Mouse (Mus musculus) adrenal gland, postnatal 25 days (tissue): ENCODE measurements around the gene Shb. TPM values are rescaled to one million over a fixed set of nuclear protein-coding genes. Genes with fewer than 3 reads are reported as not detected.

Source experiments
- DNase-seq: peaks from one replicate; pipeline ENCODE4 v3.0.0; 2021; ENCODE audit warnings: mixed read lengths
- total RNA-seq: library from RNA; stranded (reverse); gene quantifications from 2 replicates; pipeline ENCODE4 v1.2.3, GENCODE M21; 2021

The Shb gene
- total RNA-seq, 1 experiment from 2014 or later, result 88.4 TPM

DNA sequence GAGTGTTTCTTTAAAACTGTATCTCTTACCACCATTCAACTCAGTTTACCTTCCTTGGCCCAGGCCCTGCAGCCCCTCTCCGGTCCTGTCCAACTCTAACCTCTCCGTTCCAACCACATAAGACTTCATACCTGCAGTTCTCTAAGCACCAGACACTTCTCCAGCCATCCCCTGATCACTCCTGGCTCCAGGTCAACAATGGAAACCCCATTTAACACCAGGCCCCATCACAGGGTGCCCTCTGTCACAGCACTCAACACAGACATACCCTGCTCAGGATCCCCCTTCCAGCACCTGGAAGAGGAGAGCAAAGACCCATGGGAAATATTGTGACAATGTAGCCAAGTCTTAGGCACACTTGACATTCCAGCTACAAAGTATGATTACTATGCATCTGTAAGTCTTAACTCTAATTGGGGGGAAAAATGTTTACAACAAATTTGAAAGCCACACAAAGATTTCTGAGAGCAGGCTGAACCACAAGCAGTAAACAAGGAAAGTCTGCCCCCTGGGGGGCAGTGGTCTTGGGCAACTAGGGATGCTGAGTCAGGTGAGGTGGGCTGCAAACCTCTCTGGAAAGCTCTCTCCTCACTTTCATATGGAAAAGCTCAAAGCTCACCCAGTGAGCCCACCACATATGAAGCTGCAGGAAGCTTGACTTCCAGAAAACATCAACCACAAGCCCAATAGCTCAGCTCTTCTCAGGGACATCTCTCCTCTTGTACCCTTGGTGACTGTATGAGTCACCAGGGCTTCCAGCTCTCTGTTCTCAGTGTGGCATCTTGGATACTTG lies 4.5 kb downstream of the Shb start:
- DNase-seq, result no peak

DNA sequence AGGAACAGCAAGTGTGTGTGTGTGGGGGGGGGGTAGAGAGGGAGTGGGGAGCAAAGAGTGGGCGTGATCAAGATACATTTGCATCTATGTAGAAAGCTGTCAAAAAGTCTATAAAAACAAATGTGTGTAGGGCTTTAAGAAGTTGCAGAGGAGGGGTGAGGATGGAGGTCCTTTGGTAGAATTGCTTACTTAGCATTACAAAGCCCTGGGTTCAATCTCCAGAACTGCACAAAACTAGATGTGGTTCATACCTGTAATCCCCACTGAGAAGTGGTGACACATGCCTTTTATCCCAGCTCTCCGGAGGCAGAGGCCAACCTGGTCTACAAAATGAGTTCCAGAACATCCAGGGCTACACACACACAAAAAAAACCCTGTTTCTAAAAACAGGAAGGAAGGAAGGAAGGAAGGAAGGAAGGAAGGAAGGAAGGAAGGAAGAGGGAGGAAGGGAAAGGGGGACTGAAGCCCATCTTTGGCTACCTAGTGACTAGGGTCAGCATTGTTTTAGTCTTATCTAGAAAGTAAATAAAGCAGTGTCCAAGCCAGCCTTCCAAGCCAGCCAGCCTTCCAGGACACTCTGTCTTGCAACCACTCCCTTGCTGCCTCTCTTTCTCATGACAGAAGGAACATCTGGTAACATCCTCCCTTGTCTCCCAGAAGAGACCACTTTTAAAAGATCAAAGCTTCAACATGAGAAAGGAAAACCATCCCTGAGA lies 5.3 kb downstream of the Shb start:
- no peak for DNase-seq

DNA sequence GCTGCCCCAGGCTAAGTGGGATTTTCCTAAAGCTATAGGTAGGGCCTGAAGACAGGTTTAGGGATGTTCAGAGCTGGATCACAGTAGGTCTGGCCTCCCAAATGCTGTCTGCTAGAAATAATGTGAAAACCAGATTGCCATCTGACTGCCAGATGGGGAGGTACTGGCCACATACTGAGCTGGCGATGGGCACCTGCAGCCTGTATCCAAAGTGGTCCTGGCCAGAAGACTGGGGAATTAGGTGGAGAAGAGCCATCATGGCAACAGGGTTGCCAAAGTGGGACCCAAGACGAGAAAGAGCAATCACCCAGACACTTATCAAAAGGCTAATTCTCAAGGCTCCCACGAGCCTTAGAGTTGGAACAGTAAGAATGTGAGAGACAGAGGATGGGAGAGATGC lies 6.1 kb downstream of the Shb start:
- no peak for DNase-seq

DNA sequence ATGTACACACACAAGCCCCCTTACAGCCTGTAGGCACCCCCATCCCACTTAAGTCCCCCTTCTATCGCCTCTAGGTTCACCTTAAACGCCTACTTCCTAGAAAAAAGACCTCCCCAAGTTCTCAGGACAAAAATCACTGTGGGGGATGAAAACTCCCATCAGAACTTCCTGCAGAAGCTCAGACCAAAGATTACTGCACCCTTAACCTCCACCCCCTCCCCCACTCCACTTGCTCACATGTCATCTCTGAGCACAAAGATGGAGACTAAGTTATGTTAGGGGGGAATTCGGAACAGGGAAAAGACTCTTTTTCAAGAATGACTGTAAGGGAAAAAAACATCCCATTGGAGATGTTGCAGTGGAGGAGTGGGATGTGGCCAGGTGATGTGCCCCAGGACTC lies 6.7 kb downstream of the Shb start:
- DNase-seq, result no peak

DNA sequence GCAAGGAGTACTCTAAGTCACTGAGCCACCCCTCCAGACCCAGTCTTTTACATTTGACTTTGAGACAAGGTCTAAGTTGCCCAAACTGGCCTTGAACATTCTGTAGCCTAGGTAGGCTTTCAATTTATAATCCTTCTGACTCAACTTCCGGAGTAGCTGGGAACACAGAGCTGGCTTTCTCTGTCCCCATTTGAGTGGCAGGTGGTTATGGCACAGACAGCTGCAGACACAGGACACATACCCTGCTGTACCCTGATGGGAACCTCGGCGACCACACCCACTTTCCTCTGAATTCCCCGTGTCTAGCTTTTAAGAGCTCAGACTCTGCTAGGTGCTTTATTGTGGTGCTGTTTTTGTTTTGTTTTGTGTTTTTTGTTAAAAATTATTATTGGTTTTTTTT lies 7.7 kb downstream of the Shb start:
- DNase-seq, result no peak

DNA sequence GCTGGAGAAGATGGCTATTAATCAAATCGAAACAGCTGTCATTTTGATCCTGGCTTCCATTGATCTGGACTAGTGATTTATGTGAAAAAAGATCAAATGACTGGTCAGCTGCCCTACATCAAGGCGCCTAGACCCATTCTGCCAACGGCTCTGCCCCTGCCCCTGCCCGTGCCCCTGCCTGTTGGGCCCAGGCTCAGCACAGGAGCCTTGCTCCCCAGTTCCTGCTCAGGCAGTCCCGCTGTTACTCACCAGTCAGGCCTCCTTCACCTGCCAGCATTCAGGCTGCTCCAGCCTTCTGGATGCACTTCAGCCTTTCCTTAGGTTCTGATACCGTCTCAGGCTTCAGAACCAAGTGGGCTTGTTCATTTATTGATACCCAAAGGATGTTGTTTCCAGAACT lies 8.9 kb downstream of the Shb start:
- no peak for DNase-seq

DNA sequence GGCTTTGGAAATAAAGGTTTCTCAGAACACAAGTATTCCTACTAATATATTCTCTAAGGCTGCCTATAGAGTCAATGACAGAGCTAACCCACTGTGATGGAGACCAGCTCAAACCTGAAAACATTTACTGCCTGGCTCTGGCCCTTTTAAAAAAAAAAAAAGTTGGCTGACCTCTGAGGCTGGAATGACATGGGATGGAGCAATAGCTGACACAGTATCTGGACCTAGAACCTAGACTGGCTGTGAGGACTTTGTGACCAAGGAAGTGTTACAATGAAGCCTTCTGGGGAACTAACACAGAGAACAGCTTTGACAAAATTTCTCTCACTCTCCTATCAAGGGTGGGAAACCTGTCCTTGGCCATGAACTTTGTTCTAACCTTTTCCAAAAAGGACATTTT lies 9.3 kb downstream of the Shb start:
- DNase-seq, result no peak

DNA sequence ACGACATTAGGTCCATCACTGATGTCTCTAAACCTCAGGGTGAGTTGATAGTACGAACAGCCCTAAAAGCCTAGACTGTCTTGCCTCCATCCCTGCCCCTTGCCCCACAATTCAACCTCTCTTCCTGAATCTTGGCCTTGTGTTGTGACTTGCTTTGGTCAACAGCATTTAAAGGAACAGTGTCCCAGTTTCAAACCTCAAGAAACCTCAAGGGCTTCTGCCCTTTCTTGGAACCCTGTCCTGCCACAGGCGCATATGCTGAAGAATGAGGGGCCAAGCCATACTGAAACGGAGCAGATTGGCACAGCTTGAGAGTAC lies 9.7 kb downstream of the Shb start:
- no peak for DNase-seq

DNA sequence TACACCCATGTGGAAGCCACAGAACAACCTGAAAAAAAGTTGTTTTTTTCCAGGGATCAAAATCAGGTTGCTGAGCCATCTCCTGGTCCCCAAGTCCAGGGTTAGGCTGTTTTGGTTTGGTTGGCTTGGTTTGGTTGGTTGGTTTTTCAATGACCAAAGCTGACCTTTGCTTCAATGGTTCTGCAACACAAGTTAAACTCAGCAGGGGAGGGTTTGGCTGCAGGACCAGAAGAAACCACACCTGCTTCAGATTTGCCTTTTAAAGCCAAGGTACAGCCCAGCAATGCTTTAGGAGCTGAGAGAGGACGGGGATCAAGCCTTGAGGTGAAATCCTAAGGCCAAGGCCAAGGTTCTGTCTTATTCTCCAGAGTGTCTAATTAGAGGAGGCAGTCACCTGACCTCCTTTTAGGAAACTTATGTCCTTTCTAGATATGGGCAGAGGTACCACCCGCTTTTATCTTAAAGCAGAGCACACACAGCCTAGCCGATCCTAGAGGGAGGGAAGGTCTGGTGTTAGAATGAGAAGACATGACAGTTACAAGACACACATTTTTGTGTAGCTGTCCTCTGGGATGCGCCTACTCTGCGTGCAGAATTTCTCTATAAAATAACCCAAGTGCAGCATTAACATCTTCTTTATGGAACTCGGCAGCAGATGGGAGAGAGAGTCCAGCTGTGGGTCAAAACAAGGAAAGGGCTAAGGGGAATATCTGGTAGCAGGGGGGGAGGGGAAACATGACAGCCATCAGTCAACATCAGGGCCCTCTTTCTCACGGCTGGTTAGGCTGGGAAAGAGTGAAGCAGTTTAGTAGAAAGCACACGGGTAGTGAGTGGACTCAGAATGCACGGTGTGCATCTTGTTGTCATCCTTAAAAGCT lies 10.3 kb downstream of the Shb start:
- no peak for DNase-seq

DNA sequence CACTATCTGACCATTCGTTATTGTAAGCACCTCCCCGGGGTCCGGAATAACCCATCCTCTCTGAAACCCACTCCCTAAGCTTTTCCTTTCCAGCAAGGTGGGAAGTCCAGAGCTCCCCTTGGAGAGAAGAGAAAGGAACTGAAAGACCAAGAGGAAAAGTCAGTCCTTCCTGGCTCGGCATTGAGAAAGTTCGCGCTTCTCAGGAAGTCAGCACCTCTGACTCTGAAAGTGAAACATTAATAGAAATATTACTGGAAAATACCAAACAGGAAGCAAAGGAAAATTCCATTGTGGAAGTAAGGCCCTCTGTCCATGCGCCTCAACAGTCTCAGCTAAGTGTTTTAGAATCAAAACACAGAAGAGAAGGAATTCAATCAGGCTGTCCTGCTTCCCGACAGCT lies 11.9 kb downstream of the Shb start:
- DNase-seq, result no peak

DNA sequence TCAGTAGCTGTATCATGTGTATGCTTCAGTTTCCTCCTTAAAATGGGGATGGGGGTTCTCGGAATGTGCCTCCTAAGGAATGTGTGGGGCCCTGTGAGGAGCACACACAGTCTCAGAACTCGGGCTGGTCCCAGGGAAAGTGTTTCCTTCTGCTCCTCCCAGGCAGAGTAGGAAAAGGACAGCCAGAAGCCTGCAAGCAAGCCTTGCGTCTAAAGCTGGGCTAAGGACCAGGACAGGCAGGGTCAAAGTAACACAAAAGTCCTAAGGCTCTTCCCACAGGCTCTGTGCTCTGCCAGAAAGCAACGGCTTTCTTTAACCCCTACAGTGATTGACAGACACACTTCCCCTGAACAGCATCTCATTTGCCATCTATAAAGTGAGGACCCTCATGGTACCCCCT lies 14.9 kb downstream of the Shb start:
- DNase-seq, result no peak

DNA sequence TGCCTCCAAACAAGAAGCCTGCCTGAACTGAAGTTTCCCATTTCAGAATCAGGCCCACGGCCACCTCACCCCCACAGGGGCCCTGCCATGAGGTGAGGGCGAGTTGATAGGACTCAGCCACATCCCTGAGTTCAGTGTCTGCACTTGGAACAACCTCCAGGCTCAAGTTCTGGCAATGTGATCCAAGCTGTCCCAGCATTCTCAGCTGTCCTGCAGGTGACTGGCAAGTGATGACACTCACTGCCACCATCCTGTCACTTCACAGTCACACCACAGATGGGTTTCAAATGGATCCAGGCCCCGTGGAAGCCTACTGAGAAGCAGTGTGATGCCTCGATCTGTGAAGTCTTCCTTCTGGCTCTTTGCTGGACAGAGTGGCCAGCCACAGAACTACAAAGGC lies 16.4 kb downstream of the Shb start:
- DNase-seq, result no peak

DNA sequence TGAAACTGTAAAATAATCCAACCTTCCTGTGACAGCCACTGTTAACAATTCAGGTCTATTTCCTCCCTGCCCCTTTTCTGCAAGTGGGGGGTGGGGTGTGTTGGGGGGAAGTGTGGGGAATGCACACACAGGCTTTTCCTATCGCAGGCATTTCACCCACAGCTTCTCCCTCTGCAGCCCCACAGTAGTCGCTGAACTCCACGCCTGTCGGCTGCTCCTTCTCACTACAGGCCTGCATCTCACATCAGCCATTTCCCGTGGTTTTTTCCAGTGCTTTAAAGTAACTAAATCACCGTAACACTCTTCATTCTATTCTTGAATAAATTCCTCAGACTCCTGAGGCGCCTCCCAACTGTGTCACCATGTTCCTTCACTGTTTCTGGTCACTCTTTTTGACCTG lies 17.9 kb downstream of the Shb start:
- DNase-seq, result no peak

DNA sequence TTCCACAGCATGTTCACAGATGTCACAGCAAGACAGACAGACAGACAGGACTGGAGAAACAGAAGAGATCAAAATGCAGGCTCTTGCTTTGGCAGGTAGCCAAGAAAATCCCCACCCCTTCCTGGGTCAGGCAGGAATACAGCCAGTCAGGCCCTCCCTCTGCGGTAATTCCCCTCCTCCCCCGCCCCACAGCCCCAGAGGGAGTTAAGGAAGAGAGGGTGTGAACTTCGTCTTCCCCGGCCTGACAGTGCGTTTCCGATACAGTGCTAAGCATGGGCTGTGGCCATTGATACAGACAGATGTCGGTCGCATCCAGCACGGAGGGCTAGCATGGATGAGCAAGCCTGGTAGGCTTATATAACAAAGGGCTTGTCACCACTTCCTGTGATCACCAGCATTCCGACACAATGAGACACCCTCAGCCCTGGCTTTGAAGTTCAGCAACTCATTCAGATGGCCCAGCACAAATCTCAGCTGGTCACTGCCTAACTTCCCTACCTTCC lies 18.4 kb downstream of the Shb start:
- DNase-seq, result peak; percentile 55

DNA sequence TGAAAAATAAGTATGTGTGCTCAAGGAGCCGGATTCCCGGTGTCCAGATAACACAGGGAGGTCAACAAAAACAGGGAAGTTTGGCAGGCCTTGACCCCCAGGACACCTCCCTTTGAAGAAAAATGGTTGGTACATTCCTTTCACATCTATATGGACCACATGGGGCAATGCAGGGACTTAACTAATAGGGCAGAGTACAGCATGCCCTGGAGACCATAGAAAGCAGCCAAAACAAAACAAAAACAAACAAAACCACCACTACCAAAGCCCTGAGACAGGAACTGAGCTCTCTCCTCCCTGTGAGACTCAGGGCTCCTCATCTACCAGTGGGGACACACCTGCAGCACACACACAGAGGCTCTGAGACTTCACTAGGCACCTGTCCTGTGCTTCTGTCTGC lies 18.9 kb downstream of the Shb start:
- no peak for DNase-seq

DNA sequence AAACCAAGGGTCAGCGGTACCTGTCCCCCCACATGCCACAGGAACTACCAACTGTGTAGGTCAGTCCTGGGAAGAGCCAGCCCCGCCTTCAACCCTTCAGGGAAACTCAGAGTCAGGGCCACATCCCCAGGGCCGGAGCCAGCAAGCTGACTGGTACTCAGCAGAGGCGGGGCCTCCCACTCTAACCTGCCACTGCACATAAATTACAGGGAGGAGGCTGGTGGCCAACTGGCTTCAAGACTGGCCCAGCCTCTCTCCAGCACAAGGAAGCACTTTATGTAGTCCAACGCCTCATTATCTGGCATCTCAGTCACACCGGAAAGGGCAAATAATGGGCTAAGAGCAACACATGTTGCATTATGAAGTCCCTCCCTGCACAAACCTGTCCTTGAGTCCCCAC lies 22.1 kb downstream of the Shb start:
- peak; percentile 86 for DNase-seq

DNA sequence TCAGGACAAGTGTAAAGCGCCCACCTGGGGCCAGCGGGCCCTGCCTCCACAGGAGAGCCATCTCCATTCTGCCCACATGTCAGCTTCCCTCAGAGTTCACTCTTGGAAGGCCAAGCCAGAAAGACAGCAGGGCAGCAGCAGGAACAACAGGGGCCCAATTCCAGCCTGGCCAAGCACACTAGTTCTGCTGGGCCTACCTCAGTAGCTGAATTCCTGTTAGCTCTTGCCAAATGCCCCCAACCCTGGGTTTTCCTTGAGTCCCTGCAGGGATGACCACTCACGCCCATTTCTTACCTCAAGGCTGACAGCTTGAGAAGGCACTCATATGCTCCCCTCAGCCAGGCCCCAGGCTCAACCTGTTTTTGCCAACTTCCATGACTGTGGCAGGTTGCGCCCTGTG lies 22.9 kb downstream of the Shb start:
- no peak for DNase-seq

DNA sequence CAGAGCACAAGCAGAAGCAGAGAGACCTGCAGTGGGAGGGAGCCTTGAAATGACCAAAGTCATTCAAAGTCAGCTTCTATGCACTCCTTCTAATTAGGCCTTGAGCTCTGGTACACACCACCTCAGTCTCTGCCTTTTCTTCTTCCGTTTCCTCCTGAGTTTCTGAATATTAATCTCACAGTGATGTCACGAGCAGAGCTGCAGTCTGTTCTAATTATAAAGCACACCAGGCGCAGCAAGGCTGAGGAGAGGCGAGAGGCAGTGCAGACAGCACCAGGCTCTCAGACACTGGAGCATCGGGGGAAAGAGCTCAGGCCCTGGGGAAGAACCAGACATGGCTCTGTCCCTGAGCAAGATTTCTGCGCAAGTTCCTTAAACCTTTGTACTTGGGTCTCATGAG lies 23.8 kb downstream of the Shb start:
- DNase-seq, result no peak

DNA sequence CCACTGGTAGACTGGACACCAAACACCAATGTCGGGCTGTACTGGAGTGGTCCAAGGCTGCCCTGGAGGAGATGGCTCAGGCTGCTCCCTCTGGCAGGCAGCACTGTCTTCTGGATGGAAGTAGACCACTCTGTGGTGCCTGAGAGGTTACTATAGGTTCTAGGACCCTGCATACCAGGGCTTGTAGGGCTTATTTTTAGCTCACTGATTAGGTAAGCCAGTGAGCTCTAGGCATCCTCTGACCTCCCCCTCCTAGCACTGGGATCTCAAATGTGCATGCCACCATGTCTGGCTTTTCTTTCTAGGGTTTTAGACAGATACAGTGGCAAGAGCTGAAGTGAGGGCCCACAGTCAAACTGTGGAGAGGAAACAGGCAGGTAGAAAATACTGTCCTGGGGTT lies 24.8 kb downstream of the Shb start:
- DNase-seq, result no peak

DNA sequence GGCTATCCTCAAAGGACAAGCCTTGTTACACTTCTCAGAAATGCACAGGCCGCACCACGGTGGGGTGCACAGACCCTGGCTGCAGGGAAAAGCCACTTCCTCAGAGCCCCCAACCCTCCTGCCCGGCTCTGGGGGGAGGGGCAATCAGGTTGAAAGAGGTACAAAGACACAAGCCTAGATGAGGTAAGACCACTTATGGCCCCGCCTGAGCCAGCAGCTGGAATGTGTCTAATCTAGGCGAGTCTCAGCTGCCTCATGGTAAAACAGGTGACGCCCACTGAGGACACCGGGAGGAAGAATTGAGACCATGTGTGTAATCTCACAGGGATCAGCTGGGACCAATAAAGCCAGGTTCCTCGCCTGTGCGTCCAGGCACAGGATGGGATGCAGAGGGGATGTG lies 25.2 kb downstream of the Shb start:
- no peak for DNase-seq

DNA sequence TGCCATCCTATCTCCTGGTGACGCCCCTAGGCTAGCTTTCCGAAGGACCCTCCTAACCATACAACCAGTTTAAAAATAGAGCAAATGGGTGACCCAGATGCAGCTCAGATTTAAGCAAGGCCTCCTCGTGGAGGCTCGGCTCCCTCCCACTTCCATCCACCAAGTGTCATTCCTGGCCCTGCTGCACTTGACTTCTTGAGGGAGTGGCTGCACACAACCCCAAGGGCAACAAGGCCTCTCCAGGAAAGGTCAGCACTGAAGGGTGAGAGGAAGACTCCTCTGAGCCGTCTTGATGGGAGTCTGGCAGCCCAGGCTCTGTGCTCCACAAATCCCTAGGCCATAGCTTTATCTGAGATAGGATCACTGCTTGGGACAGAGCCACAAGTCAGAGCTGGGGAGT lies 25.7 kb downstream of the Shb start:
- no peak for DNase-seq

DNA sequence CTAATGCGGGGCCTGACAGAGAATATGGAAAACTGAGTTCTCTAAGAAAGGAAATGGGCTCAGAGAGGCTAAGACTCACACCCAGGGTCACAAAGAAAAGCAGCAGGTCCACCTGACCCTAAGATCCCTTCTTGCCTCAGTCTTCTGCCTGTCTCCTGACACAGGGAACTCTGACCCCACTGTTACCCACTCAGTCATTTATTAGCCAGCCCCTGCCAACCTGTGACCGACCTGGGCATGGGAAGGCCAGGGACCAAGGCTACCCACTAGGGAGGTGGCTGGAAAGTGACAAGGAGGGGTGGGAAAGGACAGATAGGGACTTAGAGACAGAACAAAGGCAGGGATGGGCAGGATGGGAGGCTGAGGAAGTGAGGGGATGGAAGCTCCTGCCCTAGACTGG lies 26.6 kb downstream of the Shb start:
- DNase-seq, result no peak

DNA sequence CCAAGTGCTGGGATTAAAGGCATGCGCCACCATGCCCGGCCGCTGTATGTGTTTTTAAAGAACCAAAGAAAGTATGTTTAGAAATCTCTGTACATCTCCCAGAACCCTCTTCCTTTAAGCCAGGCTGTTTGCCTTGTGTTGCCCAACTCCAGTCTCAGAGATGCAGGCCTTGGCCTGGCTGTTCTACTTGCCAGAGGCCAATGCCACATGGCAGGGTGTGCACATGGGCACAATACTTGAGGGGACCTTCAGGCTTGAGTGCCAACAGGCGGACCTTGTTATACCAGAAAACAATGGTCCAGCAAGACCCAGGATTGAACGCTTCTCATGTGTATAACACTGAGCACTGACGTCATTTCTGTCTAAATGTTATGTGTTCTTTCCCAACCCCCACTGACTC lies 27.1 kb downstream of the Shb start:
- DNase-seq, result no peak
